Comparison of ENCODE assay signal across 10 mouse cellular contexts in genomic region chr1:172549717-172550116, GRCm38 (mm10). TPM values are rescaled to one million over a fixed set of nuclear protein-coding genes. Genes with fewer than 3 reads are reported as not detected.
A peak's percentile ranks its signal among the peaks of the same experiment; 100 is the strongest.
DNase-seq lines count a peak whose midpoint lies in the region; ATAC-seq and TF ChIP-seq lines count a peak whose summit lies in the region.
"Had no signal": no experiment of that assay in that cellular context is flagged by ENCODE, and none has a peak within 500 bp of the region (broad histone marks: within the 10 kb centered on the region; RNA-seq: fewer than 3 reads in every experiment).

No protein-coding gene starts in this region.

- TF ChIP-seq POLR2A in bone marrow, adult 2 months (IDR thresholded peaks at IDR 0.05; ENCODE audit: borderline replicate concordance, control insufficient read depth, low read depth, low read length), result no peak

- H3K9me3 ChIP-seq in heart, embryonic 15.5 days (replicated peaks), result no peaks in the 10 kb centered on the region
- H3K9me3 ChIP-seq in hindbrain, embryonic 15.5 days, result no peaks in the 10 kb centered on the region
- H3K9me3 ChIP-seq in midbrain, embryonic 10.5 days (replicated peaks), result no peaks in the 10 kb centered on the region

- TF ChIP-seq CTCF in bone marrow, adult 2 months (IDR thresholded peaks at IDR 0.05; ENCODE audit: control insufficient read depth, insufficient read depth, low read length), result no peak

- 0 out of 2 replicates have a peak, but pooled peaks cover 6% of the 10 kb centered on the region for H3K27me3 ChIP-seq in heart, embryonic 15.5 days
- H3K27me3 ChIP-seq in hindbrain, embryonic 15.5 days, result no peaks in the 10 kb centered on the region
- H3K27me3 ChIP-seq in midbrain, embryonic 10.5 days (ENCODE audit: low read depth, poor library complexity, severe bottlenecking), result peaks cover 32% of the 10 kb centered on the region

- no peak overlapping the region for H3K9ac ChIP-seq in heart, embryonic 15.5 days
- H3K9ac ChIP-seq in hindbrain, embryonic 15.5 days, result peak overlapping the region; percentile 33

- H3K4me2 ChIP-seq in heart, embryonic 15.5 days, result peak overlapping the region; percentile 74
- H3K4me2 ChIP-seq in hindbrain, embryonic 15.5 days, result peak overlapping the region; percentile 56

- ATAC-seq in heart, embryonic 15.5 days (replicated peaks; ENCODE audit: insufficient number of reproducible peaks, insufficient read depth, low FRiP score, low read depth), result no peak
- no peak for ATAC-seq in hindbrain, embryonic 15.5 days (ENCODE audit: low FRiP score, low read depth)
- ATAC-seq in monocyte, adult 5-6 weeks (replicated peaks; ENCODE audit: insufficient number of reproducible peaks, low FRiP score, low TSS enrichment, poor library complexity, severe bottlenecking), result no peak

- H3K36me3 ChIP-seq in heart, embryonic 15.5 days, result no peaks in the 10 kb centered on the region
- no peaks in the 10 kb centered on the region for H3K36me3 ChIP-seq in hindbrain, embryonic 15.5 days
- H3K36me3 ChIP-seq in midbrain, embryonic 10.5 days, result no peaks in the 10 kb centered on the region

- no peak overlapping the region for H3K27ac ChIP-seq in heart, embryonic 15.5 days
- peak overlapping the region; percentile 78 for H3K27ac ChIP-seq in bone marrow, adult 2 months (ENCODE audit: control insufficient read depth, insufficient read depth, low read depth, low read length, poor library complexity)
- H3K27ac ChIP-seq in hindbrain, embryonic 15.5 days (replicated peaks), result no peak overlapping the region
- H3K27ac ChIP-seq in midbrain, embryonic 10.5 days (replicated peaks), result peak overlapping the region; percentile 74

- DNase-seq in heart, postnatal 4 days, result no peak
- DNase-seq in midbrain, embryonic 10.5 days (ENCODE audit: low spot score), result no peak
- no peak for DNase-seq in ovary, postnatal 14 days (ENCODE audit: low spot score)
- DNase-seq in adrenal gland, postnatal 4 days (ENCODE audit: low spot score in 2 of 2), result no peak
- DNase-seq: cerebellum, postnatal 10 days had no signal

- H3K4me3 ChIP-seq in heart, embryonic 15.5 days, result peak overlapping the region; percentile 49
- peak overlapping the region; percentile 83 for H3K4me3 ChIP-seq in bone marrow, adult 2 months (replicated peaks; ENCODE audit: control insufficient read depth, low read depth, low read length)
- peak overlapping the region; percentile 36 for H3K4me3 ChIP-seq in hindbrain, embryonic 15.5 days
- H3K4me3 ChIP-seq in midbrain, embryonic 10.5 days, result peak overlapping the region; percentile 57

- H3K4me1 ChIP-seq in heart, embryonic 15.5 days (replicated peaks), result peaks cover 24% of the 10 kb centered on the region
- H3K4me1 ChIP-seq in bone marrow, adult 2 months (ENCODE audit: control insufficient read depth, insufficient read depth, low read length), result peaks cover 6% of the 10 kb centered on the region
- peaks cover 20% of the 10 kb centered on the region for H3K4me1 ChIP-seq in hindbrain, embryonic 15.5 days (replicated peaks)
- peaks cover 52% of the 10 kb centered on the region for H3K4me1 ChIP-seq in midbrain, embryonic 10.5 days

- 10% methylated on average over 8 of the region's 8 CpGs for WGBS in heart, embryonic 15.5 days
- 2% methylated on average over 8 of the region's 8 CpGs for WGBS in bone marrow, adult 2 months
- WGBS in hindbrain, embryonic 15.5 days, result 5% methylated on average over 8 of the region's 8 CpGs
- 2% methylated on average over 8 of the region's 8 CpGs for WGBS in midbrain, embryonic 10.5 days

RNA-seq across cellular contexts. Expression of gene Vsig8, which starts 6.0 kb away (rescaled TPM):
- 0.34 and 0.55 TPM in 2 replicates for polyA plus RNA-seq in heart, embryonic 15.5 days (2015; fragmentation: Nextera tagmentation; extraction: Ambion mirVana)
- under 1 TPM in 1 of 2 experiments, not detected in 1; 0.17 TPM for total RNA-seq in heart, postnatal 4 days (2021)
- polyA plus RNA-seq in bone marrow, adult 2 months (2011; ENCODE audit: insufficient read depth, insufficient read length, low replicate concordance, missing spikeins), result not detected in 2 replicates
- 0.71 and 1.1 TPM in 2 replicates for polyA plus RNA-seq in hindbrain, embryonic 15.5 days (2015; fragmentation: Nextera tagmentation; extraction: Ambion mirVana)
- 0.17 TPM in 1 of 2 replicates, not detected in the other for polyA plus RNA-seq in midbrain, embryonic 10.5 days (2016; fragmentation: Nextera tagmentation; extraction: Ambion mirVana)
- under 1 TPM in 1 of 2 experiments, not detected in 1; 0.17 TPM for total RNA-seq in adrenal gland, postnatal 4 days (2021)
- not detected in 3 replicates for total RNA-seq in monocyte, adult 5-6 weeks (2017)

RNA-seq across cellular contexts. Expression of gene Cfap45, which starts 29.1 kb away (rescaled TPM):
- 2.3 and 3.3 TPM in 2 replicates for polyA plus RNA-seq in heart, embryonic 15.5 days (2015; fragmentation: Nextera tagmentation; extraction: Ambion mirVana)
- 1 to 10 TPM; 3.3 to 3.5 TPM for total RNA-seq in heart, postnatal 4 days (2021)
- 0.47 and 5.2 TPM in 2 replicates for polyA plus RNA-seq in bone marrow, adult 2 months (2011; ENCODE audit: insufficient read depth, insufficient read length, low replicate concordance, missing spikeins)
- polyA plus RNA-seq in hindbrain, embryonic 15.5 days (2015; fragmentation: Nextera tagmentation; extraction: Ambion mirVana), result 2.8 and 4.6 TPM in 2 replicates
- 1.0 and 1.7 TPM in 2 replicates for polyA plus RNA-seq in midbrain, embryonic 10.5 days (2016; fragmentation: Nextera tagmentation; extraction: Ambion mirVana)
- 1 to 10 TPM; 2.0 to 2.1 TPM for total RNA-seq in adrenal gland, postnatal 4 days (2021)
- 7.5 TPM in 1 of 3 replicates, not detected in the others for total RNA-seq in monocyte, adult 5-6 weeks (2017)

RNA-seq across cellular contexts. Expression of gene Slamf8, which starts 40.7 kb away (rescaled TPM):
- 0.23 TPM in 1 of 2 replicates, not detected in the other for polyA plus RNA-seq in heart, embryonic 15.5 days (2015; fragmentation: Nextera tagmentation; extraction: Ambion mirVana)
- not detected for total RNA-seq in heart, postnatal 4 days (2021)
- polyA plus RNA-seq in bone marrow, adult 2 months (2011; ENCODE audit: insufficient read depth, insufficient read length, low replicate concordance, missing spikeins), result 3.7 TPM in 1 of 2 replicates, not detected in the other
- 0.13 TPM in 1 of 2 replicates, not detected in the other for polyA plus RNA-seq in hindbrain, embryonic 15.5 days (2015; fragmentation: Nextera tagmentation; extraction: Ambion mirVana)
- polyA plus RNA-seq in midbrain, embryonic 10.5 days (2016; fragmentation: Nextera tagmentation; extraction: Ambion mirVana), result not detected in 2 replicates
- under 1 TPM; 0.25 to 0.28 TPM for total RNA-seq in adrenal gland, postnatal 4 days (2021)
- 7.9 to 15.4 TPM (median 10.1 TPM) in 3 replicates for total RNA-seq in monocyte, adult 5-6 weeks (2017)
- total RNA-seq: layer of hippocampus, postnatal 14 days had no signal

RNA-seq across cellular contexts. Expression of gene Tagln2, which starts 49.9 kb away (rescaled TPM):
- 276 and 327 TPM in 2 replicates for polyA plus RNA-seq in heart, embryonic 15.5 days (2015; fragmentation: Nextera tagmentation; extraction: Ambion mirVana)
- total RNA-seq in heart, postnatal 4 days (2021), result 100 to 1,000 TPM; 230 to 244 TPM
- 66.2 and 153 TPM in 2 replicates for polyA plus RNA-seq in bone marrow, adult 2 months (2011; ENCODE audit: insufficient read depth, insufficient read length, low replicate concordance, missing spikeins)
- polyA plus RNA-seq in hindbrain, embryonic 15.5 days (2015; fragmentation: Nextera tagmentation; extraction: Ambion mirVana), result 77.7 and 83.7 TPM in 2 replicates
- 70.8 and 79.2 TPM in 2 replicates for polyA plus RNA-seq in midbrain, embryonic 10.5 days (2016; fragmentation: Nextera tagmentation; extraction: Ambion mirVana)
- 100 to 1,000 TPM; 143 to 153 TPM for total RNA-seq in adrenal gland, postnatal 4 days (2021)
- 185 to 298 TPM (median 202 TPM) in 3 replicates for total RNA-seq in monocyte, adult 5-6 weeks (2017)

RNA-seq across cellular contexts. Expression of gene Fcrl6, which starts 52.6 kb away (rescaled TPM):
- not detected in 2 replicates for polyA plus RNA-seq in heart, embryonic 15.5 days (2015; fragmentation: Nextera tagmentation; extraction: Ambion mirVana)
- not detected for total RNA-seq in heart, postnatal 4 days (2021)
- polyA plus RNA-seq in bone marrow, adult 2 months (2011; ENCODE audit: insufficient read depth, insufficient read length, low replicate concordance, missing spikeins), result not detected in 2 replicates
- polyA plus RNA-seq in hindbrain, embryonic 15.5 days (2015; fragmentation: Nextera tagmentation; extraction: Ambion mirVana), result 0.22 and 0.26 TPM in 2 replicates
- polyA plus RNA-seq in midbrain, embryonic 10.5 days (2016; fragmentation: Nextera tagmentation; extraction: Ambion mirVana), result 0.22 and 0.42 TPM in 2 replicates
- not detected for total RNA-seq in adrenal gland, postnatal 4 days (2021)
- total RNA-seq in monocyte, adult 5-6 weeks (2017), result 0.96 to 5.5 TPM in 2 of 3 replicates, not detected in the other
- total RNA-seq: layer of hippocampus, postnatal 14 days had no signal

Comparison
In these comparisons a context has a peak if more than half of its experiments do, and no peak if none do; other contexts are left out.
1. H3K27ac ChIP-seq: peak in bone marrow, adult 2 months (single experiment) and midbrain, embryonic 10.5 days (single experiment); none in heart, embryonic 15.5 days (single experiment) and hindbrain, embryonic 15.5 days (single experiment).
2. Peak in every context shown above with its lines, with median percentiles within 50 percentile points of each other: H3K4me3 ChIP-seq.